Mouse (Mus musculus) mature B cell (primary cell): ENCODE results near the gene Lrrc46.

Experiments
- in situ Hi-C: fragments of 300-500 bp; cut with MboI; formaldehyde crosslinking; loops from 2 replicates; pipeline ENCODE4 v1.14.3; 2019

The Lrrc46 gene

DNA sequence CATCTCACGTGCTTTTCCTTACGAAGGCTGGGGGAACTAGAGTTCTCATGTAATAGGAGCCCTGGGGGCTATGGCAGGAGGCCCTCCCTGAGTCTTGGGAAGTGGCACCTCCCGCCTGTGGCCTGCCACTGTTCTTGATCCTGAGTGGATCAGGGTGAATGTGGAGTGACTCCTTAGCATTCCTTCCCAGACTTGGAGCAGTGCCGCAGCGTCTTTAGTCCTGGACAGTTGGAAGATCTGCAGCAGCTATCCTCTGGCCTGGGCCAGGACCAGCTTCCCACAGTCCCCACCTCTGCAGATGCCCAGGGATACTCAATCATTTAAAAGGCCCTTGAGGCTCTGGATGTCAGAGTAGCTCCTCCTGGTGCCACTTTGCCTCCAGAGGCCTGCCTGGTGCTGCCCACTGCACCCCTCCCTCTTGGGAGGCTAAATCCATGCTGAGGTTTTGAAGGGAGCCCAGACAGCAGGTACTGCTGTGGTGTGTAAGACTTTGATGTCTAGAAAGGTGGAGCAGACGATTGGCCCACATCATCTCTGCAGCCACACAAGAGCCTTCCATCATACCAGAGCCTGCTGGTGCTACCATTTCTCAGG lies 8.4 kb upstream of the Lrrc46 start:
- in situ Hi-C loops = no loop called here

DNA sequence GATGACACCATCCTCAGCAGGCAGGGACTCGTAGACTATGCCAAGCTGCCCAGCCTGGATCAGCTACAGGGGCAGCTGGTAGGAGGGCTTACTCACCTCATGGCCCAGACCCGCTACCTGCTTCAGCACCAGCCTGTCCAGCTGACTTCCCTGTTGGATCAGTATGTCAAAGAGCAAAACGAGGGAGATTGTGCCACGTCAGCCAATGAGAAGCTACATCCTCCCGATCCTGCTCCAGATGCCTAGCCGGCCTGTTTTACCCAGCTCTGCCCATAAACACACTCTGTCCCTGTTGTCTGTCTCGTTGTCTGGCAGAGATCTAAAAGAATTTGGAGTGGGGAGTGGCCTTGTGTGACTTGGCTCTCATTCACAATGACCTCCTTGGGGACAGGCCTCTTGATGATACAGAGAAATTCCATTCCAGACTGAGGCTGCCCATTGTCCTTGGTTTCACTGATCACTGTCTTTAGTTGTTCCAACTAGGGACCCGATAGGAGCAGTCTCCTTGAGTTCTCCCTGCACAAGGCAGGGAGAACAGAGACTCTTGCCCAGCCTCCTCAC lies 7.0 kb upstream of the Lrrc46 start:
- in situ Hi-C loops = no loop called here

DNA sequence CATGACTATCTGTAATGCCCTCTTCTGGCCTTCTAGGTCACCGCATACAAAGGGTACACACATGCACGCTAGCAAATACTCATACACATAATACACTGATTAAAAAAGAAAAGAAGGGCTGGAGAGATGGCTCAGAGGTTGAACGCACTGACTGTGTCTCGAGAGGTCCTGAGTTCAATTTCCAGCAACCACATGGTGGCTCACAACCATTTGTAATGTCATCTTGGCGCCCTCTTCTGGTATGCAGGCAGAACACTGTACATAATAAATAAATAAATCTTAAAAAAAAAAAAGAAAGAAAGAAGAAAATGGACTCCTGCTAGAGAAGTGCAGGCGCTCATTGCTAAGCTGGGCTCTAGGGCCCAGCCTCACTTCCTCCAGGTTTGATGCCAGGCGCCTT lies 4.7 kb upstream of the Lrrc46 start:
- in situ Hi-C loops = no loop called here

DNA sequence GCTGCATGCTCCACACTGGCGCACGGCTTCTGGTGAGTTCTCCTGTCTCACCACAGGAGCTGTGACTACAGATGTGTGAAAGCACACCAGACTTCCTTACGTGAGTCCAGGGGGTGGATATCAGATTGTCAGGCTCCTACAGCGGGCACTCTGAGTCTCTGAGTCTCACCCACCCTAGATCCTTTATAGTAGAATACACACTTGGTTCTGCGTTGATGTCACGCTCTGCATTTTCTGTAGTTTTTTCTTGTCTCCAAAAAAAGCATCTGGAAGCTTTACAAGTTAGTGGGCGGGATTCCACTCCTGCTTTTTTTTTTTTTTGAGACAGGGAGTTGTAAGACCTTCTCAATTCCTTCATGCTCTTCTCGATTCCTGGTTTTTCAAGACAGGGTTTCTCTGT lies 3.7 kb upstream of the Lrrc46 start:
- in situ Hi-C loops = no loop called here

DNA sequence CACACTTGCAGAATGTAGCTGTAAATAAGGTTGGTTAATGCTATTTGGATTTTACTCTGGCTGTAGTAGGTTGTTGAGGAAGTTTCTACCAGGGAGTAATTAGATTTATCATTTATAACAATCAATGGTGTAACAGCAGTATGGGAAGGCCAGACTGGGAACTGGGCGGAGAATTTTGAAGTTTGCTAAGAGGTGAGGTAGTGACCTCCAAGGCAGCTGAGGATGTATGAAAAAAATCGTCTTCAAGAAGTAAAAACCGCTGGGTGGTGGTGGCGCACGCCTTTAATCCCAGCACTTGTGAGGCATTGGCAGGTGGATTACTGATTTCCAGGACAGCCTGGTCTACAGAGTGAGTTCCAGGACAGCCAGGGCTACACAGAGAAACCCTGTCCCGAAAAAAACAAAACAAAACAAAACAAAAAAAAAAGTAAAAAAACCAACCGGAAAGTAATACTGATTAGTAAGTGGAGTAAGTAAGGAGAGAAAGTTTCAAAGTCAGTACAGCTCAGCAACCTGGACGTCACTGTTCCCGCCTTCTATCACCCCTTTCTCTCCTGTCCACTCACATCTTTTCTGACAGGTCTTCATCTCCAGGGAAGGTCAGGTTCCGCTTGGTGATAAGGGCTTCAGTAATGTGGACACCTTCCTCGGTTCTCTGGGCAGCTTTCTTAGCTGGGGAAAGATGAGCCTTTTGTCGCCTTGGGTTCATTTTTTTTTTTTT lies 746 bp downstream of the Lrrc46 start:
- in situ Hi-C loops = no loop called here

DNA sequence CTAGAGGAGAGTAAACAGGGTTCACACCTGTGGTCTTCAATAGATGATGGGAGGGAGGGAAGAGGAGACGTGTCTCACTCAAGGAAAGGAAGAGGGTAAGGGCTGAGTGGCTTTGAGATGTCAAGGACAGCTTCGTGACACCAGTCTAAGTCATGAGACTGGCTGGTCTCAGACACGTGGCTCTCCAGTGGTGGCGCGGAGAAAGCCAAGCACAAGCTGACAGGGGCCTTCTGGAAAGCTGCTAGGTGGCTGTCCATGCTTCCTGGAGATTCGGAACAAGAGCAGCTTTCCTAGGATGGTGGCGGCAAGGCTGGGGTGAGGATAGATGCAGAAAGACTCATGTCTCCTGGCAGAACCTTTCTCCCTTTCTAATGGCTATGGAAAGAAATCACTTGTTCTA lies 2.3 kb downstream of the Lrrc46 start:
- in situ Hi-C loops = no loop called here

DNA sequence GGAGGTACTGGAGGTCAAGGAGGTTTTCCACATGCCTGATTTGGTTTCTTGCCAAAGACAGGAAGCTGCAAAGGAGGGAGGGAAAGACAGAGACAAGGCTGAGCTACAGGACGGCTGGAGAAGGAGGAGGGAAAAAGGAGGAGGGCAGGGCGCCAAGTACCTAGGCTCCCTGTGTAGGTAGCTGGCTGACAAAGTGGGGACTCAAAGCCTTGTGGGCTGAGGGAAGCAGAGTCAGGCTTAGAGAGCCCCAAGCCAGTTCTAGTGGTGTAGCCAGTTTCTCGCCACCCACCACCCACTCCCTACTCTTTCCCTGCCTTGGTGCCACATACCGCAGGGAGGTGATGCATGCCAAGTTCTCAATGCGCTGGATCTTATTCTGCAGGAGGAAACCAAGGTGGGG lies 5.1 kb downstream of the Lrrc46 start:
- in situ Hi-C loops = no loop called here

DNA sequence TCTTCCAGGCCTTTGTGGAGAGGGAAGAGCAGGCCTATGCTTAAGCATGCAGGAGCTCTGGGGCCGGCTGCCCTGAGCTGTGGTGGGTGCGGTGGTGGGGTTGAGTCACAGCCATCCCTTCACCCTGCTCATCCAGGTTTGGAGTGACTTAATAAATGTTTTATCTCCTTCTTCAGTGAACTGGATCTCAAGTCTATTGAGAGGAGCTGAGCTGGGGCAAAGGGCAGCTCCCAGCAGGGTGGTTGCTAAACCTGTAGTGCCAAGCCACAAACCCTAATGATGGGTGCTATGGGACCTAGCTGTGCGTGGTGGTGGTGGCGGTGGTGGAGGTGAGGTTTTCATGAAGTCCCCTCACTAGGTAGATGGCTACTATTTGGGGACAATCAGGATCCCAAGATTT lies 7.4 kb downstream of the Lrrc46 start:
- in situ Hi-C loops = no loop called here

DNA sequence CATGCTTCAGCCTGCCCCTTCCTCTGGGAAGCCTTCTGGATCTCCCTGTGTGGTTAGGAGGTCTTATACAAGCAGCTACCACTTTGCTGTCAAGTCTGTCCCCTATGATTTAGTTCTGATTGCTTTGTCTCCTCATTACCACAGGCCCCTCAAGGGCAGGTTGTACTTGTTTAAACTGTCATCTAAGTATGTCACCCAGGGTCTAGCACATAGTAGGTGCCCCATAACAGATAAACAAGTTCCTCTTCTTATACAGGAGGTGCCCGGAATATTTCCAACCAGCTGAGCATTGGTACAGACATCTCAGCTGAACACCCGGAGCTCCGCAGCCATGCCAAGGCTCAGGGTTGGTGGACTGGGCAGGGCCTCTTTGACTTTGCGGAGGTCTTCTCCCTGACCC lies 8.7 kb downstream of the Lrrc46 start:
- in situ Hi-C loops = no loop called here

DNA sequence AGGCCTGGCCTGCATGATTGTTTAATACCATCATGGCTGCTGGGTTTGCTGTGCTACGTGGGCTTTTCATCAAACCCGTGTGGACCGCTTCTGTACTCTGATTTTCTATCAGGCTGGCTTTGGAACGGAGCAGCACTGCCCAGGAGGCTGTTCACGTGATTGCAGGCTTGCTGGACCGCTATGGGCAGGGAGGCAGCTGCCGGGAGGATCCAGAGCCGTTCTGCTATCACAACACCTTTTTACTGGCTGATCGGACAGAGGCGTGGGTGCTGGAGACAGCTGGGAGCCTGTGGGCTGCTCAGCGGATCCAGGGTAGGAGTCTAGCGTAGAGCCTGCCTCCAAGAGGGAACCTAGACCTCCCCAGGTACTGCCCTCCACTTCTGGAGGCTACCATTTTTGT lies 9.2 kb downstream of the Lrrc46 start:
- in situ Hi-C loops = no loop called here

DNA sequence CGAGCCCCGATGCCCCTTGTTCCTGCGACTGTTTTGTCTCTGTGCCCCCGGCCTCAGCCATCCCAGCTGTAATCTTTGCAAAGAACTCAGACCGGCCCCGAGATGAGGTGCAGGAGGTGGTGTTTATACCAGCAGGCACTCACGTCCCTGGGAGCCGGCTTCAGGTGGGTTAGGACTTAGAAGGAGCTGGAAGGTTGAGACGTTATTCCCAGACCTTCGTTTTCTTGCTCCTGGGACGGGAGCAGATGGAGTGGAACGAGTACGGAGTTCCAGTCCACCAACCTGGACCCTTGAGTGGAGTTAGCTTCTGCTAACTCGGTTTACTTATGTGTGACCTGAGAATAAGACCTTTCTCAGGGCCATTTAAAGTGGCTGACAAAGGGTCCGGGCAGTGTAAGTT lies 10.8 kb downstream of the Lrrc46 start:
- in situ Hi-C loops = no loop called here

DNA sequence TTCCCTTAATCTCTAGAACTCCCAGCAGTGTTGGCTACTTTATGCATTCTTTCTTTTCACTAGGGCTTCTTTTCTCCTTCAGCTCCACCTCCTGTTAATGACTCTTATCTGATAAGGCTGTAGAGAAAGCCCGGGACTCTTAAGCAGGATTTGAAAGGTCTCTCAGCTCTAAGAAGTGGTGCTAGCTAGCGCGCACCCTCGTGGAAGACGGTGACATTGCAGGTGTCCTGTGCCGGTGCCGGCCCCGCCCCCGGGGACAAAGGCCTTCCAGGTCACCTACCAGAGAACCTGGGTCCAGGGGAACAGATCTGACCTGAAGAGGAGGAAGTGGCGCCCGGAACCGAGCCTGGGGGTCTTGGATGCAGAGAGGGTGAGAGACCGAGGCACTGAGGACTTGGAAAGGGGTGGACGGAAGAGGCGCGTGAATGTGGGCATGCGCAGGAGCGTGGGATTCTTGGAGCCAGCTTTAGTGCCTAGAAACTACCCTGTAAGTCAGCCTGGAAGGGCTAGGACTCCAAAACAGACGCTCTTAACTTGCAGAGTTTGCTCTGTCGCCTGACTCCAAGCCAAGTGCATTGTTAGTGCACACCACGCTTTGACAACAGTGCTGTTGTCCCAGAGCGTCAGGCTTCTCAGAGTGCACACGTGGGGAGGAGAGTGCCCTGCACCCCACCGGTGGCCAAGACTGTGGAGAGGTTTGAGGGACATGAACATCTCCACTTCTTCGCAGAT lies 11.4 kb downstream of the Lrrc46 start, which contains the start of gene Scrn2:
Gene Scrn2 (plus strand): TSS at position 253 of the 732 bp plus-strand sequence.
- in situ Hi-C loops = loop anchor here (5.0 kb wide), 1 partner anchor 48 kb away; the partner anchor contains the start of gene Sp2

DNA sequence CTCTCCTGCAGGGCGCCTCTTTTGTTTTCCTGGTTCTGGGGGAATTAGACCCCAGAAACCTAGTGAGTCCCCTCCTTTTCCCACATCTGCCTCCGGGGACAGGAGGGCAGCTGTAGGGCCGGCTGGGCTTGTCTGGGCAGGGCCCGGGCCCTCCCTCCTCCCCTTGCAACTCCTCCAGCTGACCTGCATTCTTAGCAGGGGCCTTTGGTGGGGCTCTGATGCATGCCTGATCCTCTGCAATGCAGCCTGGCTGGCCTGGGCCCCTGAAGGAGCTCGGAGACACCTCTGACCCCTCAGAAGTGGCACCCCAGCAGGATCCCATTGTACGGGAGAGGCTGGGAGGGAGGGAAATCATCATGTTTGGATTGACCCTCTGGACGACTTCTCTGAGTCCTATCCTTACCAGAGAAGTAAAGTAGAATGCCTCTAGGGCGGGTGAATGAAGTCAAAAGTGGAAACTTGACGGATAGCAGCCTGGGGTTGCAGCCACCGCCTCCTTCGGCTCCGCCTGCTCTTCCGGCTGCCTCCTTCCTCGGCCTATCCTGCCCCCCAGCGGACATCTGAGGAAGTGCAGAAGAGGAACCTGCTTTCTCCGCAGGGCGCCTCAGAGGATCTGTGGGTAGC lies 15.4 kb downstream of the Lrrc46 start:
- in situ Hi-C loops = loop anchor here (5.0 kb wide), 1 partner anchor 44 kb away; the partner anchor contains the start of gene Sp2

DNA sequence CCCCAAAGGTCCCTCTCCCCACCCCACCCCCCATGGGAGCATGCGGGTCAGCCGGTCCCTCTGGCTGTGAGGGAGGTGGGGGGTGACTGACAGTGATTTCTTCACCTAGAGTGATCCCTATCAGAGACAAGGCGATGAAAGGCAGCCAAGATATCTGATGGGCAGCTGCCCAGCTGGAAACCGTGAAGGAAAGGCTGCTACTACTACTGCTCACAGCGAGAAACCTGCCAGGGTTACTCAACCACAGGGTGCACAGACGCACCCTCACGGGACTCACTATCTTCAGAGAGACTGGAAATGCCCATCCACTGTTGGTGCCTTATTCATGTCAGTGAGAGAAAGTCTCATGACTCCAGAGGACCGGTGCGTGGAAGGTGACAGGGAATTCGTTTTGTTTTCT lies 16.2 kb downstream of the Lrrc46 start:
- in situ Hi-C loops = loop anchor here (5.0 kb wide), 1 partner anchor 43 kb away; the partner anchor contains the start of gene Sp2

DNA sequence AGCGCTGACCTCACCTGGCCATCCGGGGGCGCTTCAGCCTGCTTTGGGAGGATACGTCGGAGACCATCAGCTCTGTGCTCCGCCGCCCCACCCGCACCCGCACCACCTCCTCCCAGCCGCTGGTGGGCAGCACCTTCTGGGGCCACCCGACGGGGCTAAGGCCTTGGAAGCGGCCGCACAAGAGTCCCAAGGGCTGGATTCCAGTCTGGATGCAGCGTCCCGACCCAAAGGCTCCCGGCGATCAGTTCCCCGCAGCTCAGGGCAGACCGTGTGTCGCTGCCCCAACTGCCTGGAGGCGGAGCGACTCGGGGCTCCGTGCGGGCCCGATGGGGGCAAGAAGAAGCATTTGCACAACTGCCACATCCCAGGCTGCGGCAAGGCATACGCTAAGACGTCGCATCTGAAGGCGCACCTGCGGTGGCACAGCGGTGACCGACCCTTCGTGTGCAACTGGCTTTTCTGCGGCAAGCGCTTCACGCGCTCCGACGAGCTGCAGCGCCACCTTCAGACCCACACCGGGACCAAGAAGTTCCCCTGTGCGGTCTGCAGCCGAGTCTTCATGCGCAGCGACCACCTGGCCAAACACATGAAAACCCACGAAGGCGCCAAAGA lies 19.2 kb downstream of the Lrrc46 start:
- in situ Hi-C loops = no loop called here

DNA sequence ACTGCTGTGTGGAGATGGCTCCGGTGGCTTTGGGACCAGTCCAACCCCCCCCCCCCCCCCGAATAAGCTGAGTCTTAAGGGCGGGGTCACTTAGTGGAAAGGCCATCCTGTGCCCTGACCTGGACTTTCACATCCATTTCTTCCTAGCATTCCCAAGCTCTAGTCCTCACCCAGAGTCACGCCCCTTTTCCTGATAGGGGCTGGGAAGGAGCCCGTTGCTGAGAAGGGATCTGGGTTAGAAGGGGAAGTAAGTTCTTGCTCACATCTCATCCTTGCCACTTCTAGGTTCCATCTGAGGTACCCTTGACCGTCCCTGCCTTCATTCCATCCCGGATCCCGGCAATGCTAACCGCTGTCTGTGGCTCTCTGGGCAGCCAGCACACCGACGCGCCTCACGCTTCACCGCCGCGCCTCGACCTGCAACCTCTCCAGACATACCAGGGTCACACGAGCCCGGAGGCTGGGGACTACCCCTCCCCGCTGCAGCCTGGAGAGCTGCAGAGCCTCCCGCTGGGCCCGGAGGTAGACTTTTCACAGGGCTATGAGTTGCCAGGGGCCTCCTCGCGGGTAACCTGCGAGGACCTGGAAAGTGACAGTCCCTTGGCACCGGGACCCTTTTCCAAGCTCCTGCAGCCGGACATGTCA lies 20.0 kb downstream of the Lrrc46 start:
- in situ Hi-C loops = no loop called here

DNA sequence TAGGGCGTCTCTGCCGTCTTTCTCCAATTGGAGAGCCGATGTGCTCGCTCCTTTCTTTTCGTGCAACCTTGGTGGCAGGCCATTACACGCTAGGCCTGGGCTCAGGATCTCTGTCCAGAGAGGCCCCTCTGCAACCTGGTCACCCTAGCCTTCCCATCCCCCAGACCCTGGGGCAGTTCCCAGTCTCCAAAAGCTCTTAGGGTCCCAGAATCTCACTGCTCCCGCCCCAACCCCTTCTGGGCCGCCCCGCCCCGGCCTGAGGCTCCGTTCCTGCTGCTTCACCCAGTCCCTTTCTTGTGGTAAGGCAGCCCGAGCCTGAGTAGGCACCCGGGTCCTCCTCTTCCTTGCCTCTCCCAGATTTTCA lies 21.9 kb downstream of the Lrrc46 start:
- in situ Hi-C loops = no loop called here

DNA sequence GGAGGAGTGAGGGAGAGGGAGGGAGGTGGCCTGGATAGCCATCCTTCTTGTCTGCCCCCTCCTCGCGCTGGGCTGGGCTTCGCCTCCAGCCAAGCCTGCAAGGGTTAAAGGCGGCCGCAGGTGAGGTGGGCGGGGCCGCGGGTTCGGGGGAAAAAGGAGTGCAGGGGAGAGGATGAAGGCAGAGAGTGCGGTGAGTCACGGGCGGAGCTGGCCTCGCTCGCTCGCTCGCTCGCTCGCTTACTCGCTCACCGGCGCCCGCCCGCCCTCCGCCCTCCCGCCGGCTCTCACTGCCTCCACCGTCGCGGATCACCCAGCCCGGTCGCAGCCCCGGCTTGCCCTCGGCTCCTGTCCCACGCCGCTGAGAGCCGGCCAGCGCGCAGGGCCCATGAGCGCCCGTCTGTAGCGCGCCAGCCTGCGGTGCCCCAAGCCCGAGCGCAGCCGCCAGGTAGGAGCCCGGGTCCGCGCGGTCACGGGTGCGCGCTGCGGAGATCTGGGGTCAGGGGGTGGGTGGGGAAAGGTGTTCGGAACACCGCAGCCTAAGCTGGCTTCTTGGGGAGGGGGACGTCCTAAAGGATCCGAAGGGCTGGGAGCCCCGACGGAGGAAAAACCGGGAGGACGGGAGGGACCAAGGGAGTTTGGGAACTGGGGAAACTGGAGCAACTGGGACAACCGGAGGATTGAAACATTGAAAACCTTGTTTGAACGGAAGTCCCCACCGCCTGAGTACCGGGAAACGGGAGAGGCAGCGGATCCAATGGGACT lies 22.4 kb downstream of the Lrrc46 start:
- in situ Hi-C loops = no loop called here

DNA sequence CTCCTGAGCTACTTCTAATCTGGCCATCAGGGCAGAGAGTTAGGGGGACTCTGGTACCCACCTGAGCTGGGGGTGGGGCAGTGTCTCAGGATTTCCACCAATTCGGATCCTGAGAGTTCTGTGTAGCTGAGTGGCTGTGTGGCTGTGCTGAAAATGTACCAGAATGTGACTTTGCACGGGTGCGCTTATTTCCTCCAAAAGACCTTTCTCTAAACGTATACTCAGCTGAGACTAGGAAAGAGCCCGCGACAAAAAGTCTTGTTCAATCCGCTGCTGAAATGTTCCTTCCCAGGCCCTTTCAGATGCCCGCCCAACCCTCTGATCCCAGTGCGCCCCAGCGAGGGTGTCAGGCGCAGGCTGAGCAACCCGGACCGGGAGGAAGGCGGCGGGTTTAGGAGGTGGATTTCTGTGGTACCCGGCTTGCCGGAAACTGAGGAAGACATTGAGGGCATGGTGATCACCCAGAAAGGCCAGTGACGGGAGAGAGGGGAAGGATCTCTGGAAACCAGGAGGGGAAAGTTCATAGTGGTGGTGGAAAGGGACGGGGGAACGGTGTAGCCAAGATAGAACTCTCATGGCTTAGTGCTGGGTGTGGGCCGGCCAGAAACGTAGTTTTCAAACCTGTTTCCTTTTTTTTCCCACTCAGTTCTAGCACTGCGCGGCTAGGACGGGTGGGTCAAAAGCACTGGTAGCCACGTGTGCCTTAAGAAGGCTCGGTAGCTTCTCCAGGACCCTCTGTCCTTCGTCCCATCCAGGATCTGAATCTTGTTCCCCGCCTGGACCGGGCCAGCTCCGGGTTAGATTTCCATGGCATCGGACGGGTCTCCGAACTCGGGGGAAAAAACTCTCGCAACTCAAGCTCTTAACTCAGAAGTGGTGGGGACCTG lies 23.3 kb downstream of the Lrrc46 start:
- in situ Hi-C loops = no loop called here
